Mouse (Mus musculus): ENCODE data around the gene Dixdc1. TPM values are rescaled to one million over a fixed set of nuclear protein-coding genes. Genes with fewer than 3 reads are reported as not detected.

Gene Dixdc1
- polyA plus RNA-seq, 1 experiment from 2014 or later: 11.9 TPM

GRCm38 (mm10) chr9:50768107-50769002, 29.0 kb upstream of the Dixdc1 start, which contains the start of gene Fdxacb1:
Gene Fdxacb1 (plus strand): TSS chr9:50768236.
- Histone ChIP-seq H3K9me3 (ENCODE audit: control insufficient read depth, low read length) (no peaks in the 10 kb centered on the region), H3K27ac (replicated peaks in 1 of 2; ENCODE audit: control insufficient read depth in 1 of 2, insufficient read depth in 1 of 2, low read depth in 2 of 2, low read length in 2 of 2) (peak within 1 kb of the TSS; percentile 90 to 95), H3K4me1 (ENCODE audit: control insufficient read depth in 2 of 2, insufficient read depth in 2 of 2, low read length in 2 of 2) (peaks cover 2 to 13% of the 10 kb centered on the region in 2 experiments; a peak in 3 of 4 replicates), H3K27me3 (ENCODE audit: control insufficient read depth, insufficient read depth, low read length) (no peaks in the 10 kb centered on the region), H3K9ac (ENCODE audit: low read length) (peak within 1 kb of the TSS; percentile 83), H3K4me3 (ENCODE audit: control insufficient read depth in 1 of 2, insufficient read depth in 1 of 2, low read depth in 1 of 2, low read length in 2 of 2) (peak within 1 kb of the TSS; percentile 70 to 89), H3K4me2 (ENCODE audit: low read length) (peak within 1 kb of the TSS; percentile 83), H3K36me3 (ENCODE audit: control insufficient read depth, insufficient read depth, low read length) (peaks cover 25% of the 10 kb centered on the region)
- 4% methylated on average over 59 of the region's 59 CpGs for WGBS
- peak; percentile 94 for ATAC-seq (ENCODE audit: insufficient number of reproducible peaks, insufficient read depth, low FRiP score, low read depth)

GRCm38 (mm10) chr9:50767531-50768106, 28.3 kb upstream of the Dixdc1 start:
- 5% methylated on average over 17 of the region's 17 CpGs for WGBS

GRCm38 (mm10) chr9:50763331-50763730, 24.0 kb upstream of the Dixdc1 start:
- Histone ChIP-seq H3K27me3 (ENCODE audit: control insufficient read depth, insufficient read depth, low read length) (no peaks in the 10 kb centered on the region), H3K9ac (ENCODE audit: low read length) (no peak overlapping the region), H3K4me3 (ENCODE audit: control insufficient read depth in 1 of 2, insufficient read depth in 1 of 2, low read depth in 1 of 2, low read length in 2 of 2) (no peak overlapping the region), H3K36me3 (ENCODE audit: control insufficient read depth, insufficient read depth, low read length) (peaks cover 4% of the 10 kb centered on the region; the same call in 1 of the 2 replicates), H3K4me2 (ENCODE audit: low read length) (no peak overlapping the region), H3K9me3 (ENCODE audit: control insufficient read depth, low read length) (no peaks in the 10 kb centered on the region), H3K27ac (replicated peaks in 1 of 2; ENCODE audit: control insufficient read depth in 1 of 2, insufficient read depth in 1 of 2, low read depth in 2 of 2, low read length in 2 of 2) (no peak overlapping the region), H3K4me1 (ENCODE audit: control insufficient read depth in 2 of 2, insufficient read depth in 2 of 2, low read length in 2 of 2) (peaks cover 2 to 4% of the 10 kb centered on the region in 2 experiments; a peak in 3 of 4 replicates)
- no peak for ATAC-seq (ENCODE audit: insufficient number of reproducible peaks, insufficient read depth, low FRiP score, low read depth)
- 67% methylated on average over 1 of the region's 1 CpGs for WGBS

More at GRCm38 (mm10) chr9:50767531-50768106, 28.3 kb upstream of the Dixdc1 start:
- no peaks in the 10 kb centered on the region for H3K27me3 ChIP-seq (ENCODE audit: control insufficient read depth, insufficient read depth, low read length)
- peak overlapping the region; percentile 85 to 90 for H3K27ac ChIP-seq (replicated peaks in 1 of 2; ENCODE audit: control insufficient read depth in 1 of 2, insufficient read depth in 1 of 2, low read depth in 2 of 2, low read length in 2 of 2)
- peak overlapping the region; percentile 70 to 89 for H3K4me3 ChIP-seq (ENCODE audit: control insufficient read depth in 1 of 2, insufficient read depth in 1 of 2, low read depth in 1 of 2, low read length in 2 of 2)
- H3K9me3 ChIP-seq (ENCODE audit: control insufficient read depth, low read length): no peaks in the 10 kb centered on the region
- H3K36me3 ChIP-seq (ENCODE audit: control insufficient read depth, insufficient read depth, low read length): peaks cover 23% of the 10 kb centered on the region
- H3K9ac ChIP-seq (ENCODE audit: low read length): peak overlapping the region; percentile 83
- ATAC-seq (ENCODE audit: insufficient number of reproducible peaks, insufficient read depth, low FRiP score, low read depth): no peak
- peaks cover 2 to 13% of the 10 kb centered on the region in 2 experiments; a peak in 3 of 4 replicates for H3K4me1 ChIP-seq (ENCODE audit: control insufficient read depth in 2 of 2, insufficient read depth in 2 of 2, low read length in 2 of 2)
- peak overlapping the region; percentile 83 for H3K4me2 ChIP-seq (ENCODE audit: low read length)

GRCm38 (mm10) chr9:50761520-50762243, 22.4 kb upstream of the Dixdc1 start:
- Histone ChIP-seq H3K9ac (ENCODE audit: low read length) (no peak overlapping the region), H3K9me3 (ENCODE audit: control insufficient read depth, low read length) (no peaks in the 10 kb centered on the region), H3K27ac (replicated peaks in 1 of 2; ENCODE audit: control insufficient read depth in 1 of 2, insufficient read depth in 1 of 2, low read depth in 2 of 2, low read length in 2 of 2) (no peak overlapping the region), H3K27me3 (ENCODE audit: control insufficient read depth, insufficient read depth, low read length) (no peaks in the 10 kb centered on the region), H3K36me3 (ENCODE audit: control insufficient read depth, insufficient read depth, low read length) (peaks cover 11% of the 10 kb centered on the region), H3K4me1 (ENCODE audit: control insufficient read depth in 2 of 2, insufficient read depth in 2 of 2, low read length in 2 of 2) (no peaks in the 10 kb centered on the region), H3K4me3 (ENCODE audit: control insufficient read depth in 1 of 2, insufficient read depth in 1 of 2, low read depth in 1 of 2, low read length in 2 of 2) (no peak overlapping the region), H3K4me2 (ENCODE audit: low read length) (no peak overlapping the region)
- ATAC-seq (ENCODE audit: insufficient number of reproducible peaks, insufficient read depth, low FRiP score, low read depth): no peak
- 67% methylated on average over 6 of the region's 6 CpGs for WGBS

GRCm38 (mm10) chr9:50756711-50757110, 17.4 kb upstream of the Dixdc1 start:
- Histone ChIP-seq H3K36me3 (ENCODE audit: control insufficient read depth, insufficient read depth, low read length) (peaks cover 29% of the 10 kb centered on the region), H3K4me1 (ENCODE audit: control insufficient read depth in 2 of 2, insufficient read depth in 2 of 2, low read length in 2 of 2) (peaks cover 6 to 18% of the 10 kb centered on the region in 2 experiments), H3K27ac (replicated peaks in 1 of 2; ENCODE audit: control insufficient read depth in 1 of 2, insufficient read depth in 1 of 2, low read depth in 2 of 2, low read length in 2 of 2) (no peak overlapping the region), H3K9ac (ENCODE audit: low read length) (no peak overlapping the region), H3K4me3 (ENCODE audit: control insufficient read depth in 1 of 2, insufficient read depth in 1 of 2, low read depth in 1 of 2, low read length in 2 of 2) (no peak overlapping the region), H3K4me2 (ENCODE audit: low read length) (no peak overlapping the region), H3K9me3 (ENCODE audit: control insufficient read depth, low read length) (no peaks in the 10 kb centered on the region), H3K27me3 (ENCODE audit: control insufficient read depth, insufficient read depth, low read length) (no peaks in the 10 kb centered on the region)
- no peak for ATAC-seq (ENCODE audit: insufficient number of reproducible peaks, insufficient read depth, low FRiP score, low read depth)
- 62% methylated on average over 5 of the region's 5 CpGs for WGBS

- H3K4me2 ChIP-seq (ENCODE audit: low read length): peak overlapping the region; percentile 79
- H3K9me3 ChIP-seq (ENCODE audit: control insufficient read depth, low read length): no peaks in the 10 kb centered on the region
- H3K27me3 ChIP-seq (ENCODE audit: control insufficient read depth, insufficient read depth, low read length): no peaks in the 10 kb centered on the region
- peaks cover 8 to 23% of the 10 kb centered on the region in 2 experiments for H3K4me1 ChIP-seq (ENCODE audit: control insufficient read depth in 2 of 2, insufficient read depth in 2 of 2, low read length in 2 of 2)
- H3K27ac ChIP-seq (replicated peaks in 1 of 2; ENCODE audit: control insufficient read depth in 1 of 2, insufficient read depth in 1 of 2, low read depth in 2 of 2, low read length in 2 of 2): peak overlapping the region; percentile 99 to 100
- H3K36me3 ChIP-seq (ENCODE audit: control insufficient read depth, insufficient read depth, low read length): peaks cover 29% of the 10 kb centered on the region
- whole genome bisulfite sequencing: 11% methylated on average over 7 of the region's 7 CpGs
- peak overlapping the region; percentile 76 to 94 for H3K4me3 ChIP-seq (ENCODE audit: control insufficient read depth in 1 of 2, insufficient read depth in 1 of 2, low read depth in 1 of 2, low read length in 2 of 2)
- peak overlapping the region; percentile 97 for H3K9ac ChIP-seq (ENCODE audit: low read length)
- ATAC-seq (ENCODE audit: insufficient number of reproducible peaks, insufficient read depth, low FRiP score, low read depth): no peak
These were observed 14.6 kb upstream of the Dixdc1 start for GRCm38 (mm10) chr9:50753947-50754346.

All from heart, embryonic 14.5 days (tissue).